Mouse (Mus musculus) layer of hippocampus, adult 2 months (tissue): ENCODE measurements around the gene Olfr1055. TPM values are rescaled to one million over a fixed set of nuclear protein-coding genes. Genes with fewer than 3 reads are reported as not detected.
"Not testable (repeated sequence)": the region's sequence is repeated elsewhere in the genome, so short reads cannot be mapped to it uniquely, and the experiment has no call there.

Source experiments
- DNase-seq, 2 experiments: peaks; one replicate each; pipeline ENCODE4 v3.0.0; 2022; ENCODE audit warnings: low spot score in 2 of 2
- H3K27ac ChIP-seq: fragments of 200-600 bp; 2 replicates; pipeline ENCODE4 v1.8.1; 2022
- H3K4me3 ChIP-seq: fragments of 200-600 bp; 2 replicates; pipeline ENCODE4 v1.8.1; 2022; ENCODE audit warnings: mild to moderate bottlenecking
- CTCF ChIP-seq: fragments of 200-600 bp; conservative IDR thresholded peaks from 2 replicates; pipeline ENCODE4 v1.8.1; 2022; ENCODE audit warnings: antibody characterized with exemption, mild to moderate bottlenecking, moderate library complexity
- long read RNA-seq, 2 experiments: library from polyadenylated mRNA; stranded (forward); transcript quantifications; one replicate each; pipeline ENCODE4 v2.0.0; 2021; ENCODE audit warnings: borderline mapping rate in 2 of 2
- total RNA-seq, 2 experiments: library from RNA; stranded (reverse); gene quantifications; 2 replicates each; pipeline ENCODE4 v1.2.3; 2021

The Olfr1055 gene
- total RNA-seq: not detected
- long read RNA-seq, experiment 1: 0 reads
- long read RNA-seq, experiment 2: 0 reads

GRCm38 (mm10) chr2:86350184-86350583 is at the start of gene Olfr1055:
Gene Olfr1055 (minus strand): TSS chr2:86350284.
- Histone ChIP-seq H3K4me3 (no peak within 1 kb of the TSS), H3K27ac (no peak within 1 kb of the TSS)
- DNase-seq: no peak
- no peak for TF ChIP-seq CTCF

- DNase-seq: no peak
- TF ChIP-seq CTCF: no peak
- no peak overlapping the region for H3K4me3 ChIP-seq
- H3K27ac ChIP-seq: no peak overlapping the region
Measured at GRCm38 (mm10) chr2:86395114-86395513, 45.0 kb upstream of the Olfr1055 start.

GRCm38 (mm10) chr2:86388461-86388860 is 38.4 kb upstream of the Olfr1055 start, which contains the start of gene Olfr1058:
Gene Olfr1058 (minus strand): TSS chr2:86388561.
- H3K4me3 ChIP-seq, DNase-seq, H3K27ac ChIP-seq: not testable (repeated sequence)

- no peak for DNase-seq
- Histone ChIP-seq H3K27ac (no peak within 1 kb of the TSS), H3K4me3 (no peak within 1 kb of the TSS)
- TF ChIP-seq CTCF: no peak
Measured at GRCm38 (mm10) chr2:86378293-86378692, 28.2 kb upstream of the Olfr1055 start, which contains the start of gene Olfr1057. Gene Olfr1057 (minus strand): TSS chr2:86378393.

DNA sequence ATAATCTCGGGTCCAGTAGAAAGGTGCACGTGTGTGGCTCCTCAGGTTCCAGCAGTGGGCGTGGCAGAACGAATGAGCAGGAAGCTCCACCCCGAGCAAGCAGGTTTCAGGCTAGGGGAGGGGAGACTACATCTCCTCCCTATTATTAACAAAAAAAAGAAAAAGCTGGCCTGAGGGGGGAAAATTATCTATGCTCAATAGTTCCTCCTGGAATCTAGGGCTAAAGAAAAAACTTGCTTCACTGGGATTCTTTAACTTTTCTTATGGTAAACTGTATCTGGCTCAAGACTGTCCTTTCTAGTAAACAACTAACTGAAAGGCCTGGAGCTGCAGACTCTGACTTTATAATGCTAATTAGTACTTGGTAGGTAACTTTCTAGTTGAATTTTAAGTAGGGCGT is 16.3 kb upstream of the Olfr1055 start:
- DNase-seq, H3K27ac ChIP-seq, H3K4me3 ChIP-seq: not testable (repeated sequence)

DNA sequence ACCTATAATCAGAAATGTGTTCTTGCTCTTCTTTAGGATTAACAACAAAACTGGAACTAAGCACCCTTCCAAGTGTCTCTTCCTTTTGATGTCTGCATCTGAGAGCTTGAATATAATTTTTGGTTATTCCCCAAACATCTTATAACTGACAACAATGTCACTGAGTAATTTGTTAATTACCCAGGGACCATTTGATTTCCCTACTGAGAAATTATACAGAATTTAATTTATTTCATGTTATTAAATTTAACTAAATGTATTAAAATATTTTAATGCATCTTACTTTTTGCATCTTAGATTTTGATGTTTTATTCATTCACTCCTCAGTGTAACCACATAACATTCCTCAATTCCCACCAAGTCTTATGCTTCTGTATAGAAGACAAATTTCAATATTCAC is 12.3 kb upstream of the Olfr1055 start, which contains the start of gene Olfr1056:
Gene Olfr1056, minus strand, starts transcription at position 101 of the 400 bp plus-strand sequence.
- TF ChIP-seq CTCF: no peak

DNA sequence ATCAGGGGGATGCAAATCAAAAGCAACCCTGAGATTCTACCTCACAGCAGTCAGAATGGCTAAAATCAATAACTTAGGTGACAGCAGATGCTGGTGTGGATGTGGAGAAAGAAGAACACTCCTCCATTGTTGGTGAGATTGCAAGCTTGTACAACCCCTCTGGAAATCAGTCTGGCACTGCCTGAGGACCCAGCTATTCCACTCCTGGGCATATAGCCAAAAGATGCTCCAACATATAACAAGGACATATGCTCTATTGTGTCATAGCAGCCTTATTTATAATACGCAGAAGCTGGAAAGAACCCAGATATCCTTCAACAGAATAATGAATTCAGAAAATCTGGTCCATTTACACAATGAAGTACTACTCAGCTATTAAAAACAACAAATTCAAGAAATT is 1.7 kb upstream of the Olfr1055 start:
- H3K4me3 ChIP-seq, H3K27ac ChIP-seq: not testable (repeated sequence)
- DNase-seq: peak; percentile 21 to 61

More for the DNA sequence above, 12.3 kb upstream of the Olfr1055 start, which contains the start of gene Olfr1056:
- no peak for DNase-seq
- no peak within 1 kb of the TSS for H3K4me3 ChIP-seq
- no peak within 1 kb of the TSS for H3K27ac ChIP-seq

DNA sequence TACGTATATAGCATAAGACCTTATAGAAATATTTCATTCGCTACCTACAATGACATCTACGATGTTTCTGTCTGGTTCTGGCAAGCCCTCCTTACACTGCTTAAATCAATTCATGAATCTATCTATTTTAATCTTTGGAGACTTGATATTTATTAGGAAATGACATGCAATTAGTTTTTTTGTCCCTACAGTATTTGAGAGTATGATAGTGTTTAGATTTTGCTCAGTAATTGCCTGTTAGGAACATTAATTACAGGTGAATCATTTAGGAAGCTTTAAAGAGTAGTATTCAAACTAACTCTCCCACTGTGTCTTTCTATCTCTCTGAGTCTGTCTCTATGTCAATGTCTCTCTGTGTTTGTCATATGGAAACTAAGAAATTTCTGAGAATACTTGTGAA is 14.8 kb downstream of the Olfr1055 start, which contains the start of gene Olfr1054:
Gene Olfr1054, minus strand, starts transcription at position 101 of the 400 bp plus-strand sequence.
- Histone ChIP-seq H3K27ac (no peak within 1 kb of the TSS), H3K4me3 (no peak within 1 kb of the TSS)
- no peak for TF ChIP-seq CTCF
- no peak for DNase-seq

DNA sequence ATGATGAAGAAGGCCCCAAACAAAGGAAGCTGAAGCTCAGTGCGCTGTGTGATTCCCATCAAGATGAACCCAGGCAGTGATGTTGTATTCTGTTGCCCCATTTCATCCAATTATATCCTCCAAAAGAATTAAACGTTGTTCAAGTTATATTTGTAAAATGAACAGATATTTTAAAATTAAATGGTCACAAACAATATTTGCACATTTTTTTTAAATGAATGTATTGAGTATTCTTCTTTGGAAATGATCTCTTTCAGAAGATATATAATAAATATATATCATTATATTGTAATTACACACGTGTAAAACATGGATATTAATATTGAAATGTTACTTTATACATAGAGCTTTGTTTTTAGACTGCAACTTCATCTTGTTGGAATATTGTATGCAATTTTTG is 34.9 kb downstream of the Olfr1055 start, which contains the start of gene Olfr1053:
Gene Olfr1053, minus strand, starts transcription at position 101 of the 400 bp plus-strand sequence.
- Histone ChIP-seq H3K4me3 (no peak within 1 kb of the TSS), H3K27ac (no peak within 1 kb of the TSS)
- DNase-seq: no peak
- no peak for TF ChIP-seq CTCF

Other genes with a start within 250 kb of the Olfr1055 start
- not detected for gene Olfr1039, start 214.4 kb downstream of the Olfr1055 start, total RNA-seq
- gene Olfr1040, start 203.6 kb downstream of the Olfr1055 start, total RNA-seq: not detected
- gene Olfr1042, start 188.4 kb downstream of the Olfr1055 start, total RNA-seq: not detected
- gene Olfr1043, start 182.8 kb downstream of the Olfr1055 start, total RNA-seq: not detected
- gene Olfr1044, start 172.5 kb downstream of the Olfr1055 start, total RNA-seq: not detected
- gene Olfr52, start 164.6 kb downstream of the Olfr1055 start, total RNA-seq: not detected
- not detected for gene Olfr1045, start 147.3 kb downstream of the Olfr1055 start, total RNA-seq
- gene Olfr1046, start 131.0 kb downstream of the Olfr1055 start, total RNA-seq: not detected
- gene Olfr1047, start 118.9 kb downstream of the Olfr1055 start, total RNA-seq: not detected
- gene Olfr1048, start 110.0 kb downstream of the Olfr1055 start, total RNA-seq: not detected
- gene Olfr1049, start 92.0 kb downstream of the Olfr1055 start, total RNA-seq: not detected
- not detected for gene Olfr1051, start 71.2 kb downstream of the Olfr1055 start, total RNA-seq
- gene Olfr1052, start 57.8 kb downstream of the Olfr1055 start, total RNA-seq: not detected
- not detected for gene Olfr1053, start 35.0 kb downstream of the Olfr1055 start, total RNA-seq
- not detected for gene Olfr1054, start 14.9 kb downstream of the Olfr1055 start, total RNA-seq
- not detected for gene Olfr1056, start 12.2 kb upstream of the Olfr1055 start, total RNA-seq
- not detected for gene Olfr1057, start 28.1 kb upstream of the Olfr1055 start, total RNA-seq
- gene Olfr1058, start 38.3 kb upstream of the Olfr1055 start, total RNA-seq: not detected
- not detected for gene Olfr1061, start 63.8 kb upstream of the Olfr1055 start, total RNA-seq
- gene Olfr1062, start 76.5 kb upstream of the Olfr1055 start, total RNA-seq: not detected
- gene Olfr1065, start 100.3 kb upstream of the Olfr1055 start, total RNA-seq: not detected
- not detected for gene Olfr1066, start 106.0 kb upstream of the Olfr1055 start, total RNA-seq
- not detected for gene Olfr228, start 137.1 kb upstream of the Olfr1055 start, total RNA-seq
- gene Olfr1076, start 158.2 kb upstream of the Olfr1055 start, total RNA-seq: not detected
- gene Olfr1079, start 192.2 kb upstream of the Olfr1055 start, total RNA-seq: not detected
- not detected for gene Olfr1080, start 208.0 kb upstream of the Olfr1055 start, total RNA-seq
- not detected for gene Olfr1082, start 248.7 kb upstream of the Olfr1055 start, total RNA-seq